Mouse (Mus musculus) adrenal gland, adult (tissue): ENCODE measurements at regions not wholly inside any gene's neighbourhood (a gene's known extent, or its start where the extent isn't known, plus 50 kb on each side); places are given as distances from the start of the nearest gene placed in this dataset.

ENCODE experiments used
- DNase-seq, 2 experiments: peaks; one replicate each; pipeline ENCODE4 v3.0.0; 2022 to 2023; ENCODE audit warnings: low spot score in 1 of 2; ENCODE audit not compliant: inconsistent age in 2 of 2

DNA sequence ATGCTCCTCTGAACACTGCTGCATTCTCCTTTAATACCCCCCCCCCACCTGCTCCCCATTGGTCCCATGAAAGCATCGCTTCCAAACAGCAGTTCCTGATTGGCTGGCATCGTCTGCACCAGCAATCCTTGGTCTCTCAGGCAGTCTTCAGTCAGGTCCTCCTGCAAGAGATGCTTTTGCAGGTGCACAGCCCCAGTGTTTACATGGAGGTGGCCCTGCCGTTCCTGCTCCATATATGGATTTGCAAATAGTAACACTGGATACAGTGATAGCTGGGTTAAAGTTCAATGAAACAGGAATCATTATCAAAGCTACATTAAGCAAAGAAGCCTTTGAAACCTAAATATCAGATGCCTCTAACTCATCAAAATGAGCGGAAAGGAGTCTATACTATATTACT, 170.1 kb upstream of the Fat1 start:
- DNase-seq = no peak

DNA sequence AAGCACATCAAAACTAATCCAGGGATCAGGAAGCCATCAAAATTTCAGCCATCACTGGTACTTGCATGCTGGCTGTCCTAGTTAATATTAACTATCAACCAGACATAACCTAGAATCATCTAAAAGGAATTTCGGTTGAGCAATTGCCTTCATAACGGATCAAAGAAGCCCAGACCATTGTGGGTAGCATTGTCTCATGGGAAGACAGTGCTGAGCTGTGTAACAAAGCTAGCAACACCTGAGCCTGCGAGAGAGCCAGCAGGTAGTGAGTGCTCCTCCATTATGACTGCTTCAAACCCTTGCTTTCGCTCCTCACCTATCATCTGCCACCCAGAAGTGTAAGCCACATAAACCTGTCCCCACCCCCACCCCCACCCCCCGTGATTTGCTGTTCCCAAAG, 169.6 kb upstream of the Fat1 start:
- DNase-seq = no peak

DNA sequence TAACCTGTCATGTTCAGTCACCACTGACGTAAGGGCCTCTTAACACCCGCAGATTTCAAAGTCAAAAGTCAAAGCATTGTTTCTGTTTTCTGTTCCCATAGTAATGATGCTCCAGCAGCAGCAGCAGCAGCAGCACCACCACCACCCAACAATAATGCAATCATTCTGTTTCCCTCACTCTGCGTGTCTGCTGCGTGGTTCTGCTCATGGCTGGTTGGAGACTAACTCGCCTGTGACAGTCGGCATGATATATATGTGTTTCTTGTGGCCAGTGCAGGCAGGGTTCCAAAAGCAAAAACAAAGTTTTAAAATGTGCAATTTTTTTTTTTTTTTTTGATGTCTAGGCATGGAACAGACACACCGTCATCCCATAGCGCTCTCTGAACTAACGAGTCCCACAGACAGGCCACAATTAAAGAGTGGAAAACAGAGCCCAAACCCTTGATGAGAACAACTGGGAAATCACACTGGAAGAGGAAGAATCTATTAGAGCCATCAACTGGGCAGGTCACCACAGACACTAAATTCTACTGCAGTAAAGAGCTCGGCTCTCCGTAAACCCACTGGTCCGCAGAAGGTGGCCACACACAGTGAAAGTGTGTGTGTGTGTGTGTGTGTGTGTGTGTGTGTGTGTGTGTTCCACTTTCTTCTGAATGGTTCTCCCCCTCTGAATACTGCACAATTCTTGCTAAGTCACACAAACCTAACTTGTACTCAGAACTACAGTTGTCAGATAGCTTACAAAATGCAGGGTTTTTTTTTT, 169.0 kb upstream of the Fat1 start:
- DNase-seq = peak in 1 of 2 experiments; percentile 43

DNA sequence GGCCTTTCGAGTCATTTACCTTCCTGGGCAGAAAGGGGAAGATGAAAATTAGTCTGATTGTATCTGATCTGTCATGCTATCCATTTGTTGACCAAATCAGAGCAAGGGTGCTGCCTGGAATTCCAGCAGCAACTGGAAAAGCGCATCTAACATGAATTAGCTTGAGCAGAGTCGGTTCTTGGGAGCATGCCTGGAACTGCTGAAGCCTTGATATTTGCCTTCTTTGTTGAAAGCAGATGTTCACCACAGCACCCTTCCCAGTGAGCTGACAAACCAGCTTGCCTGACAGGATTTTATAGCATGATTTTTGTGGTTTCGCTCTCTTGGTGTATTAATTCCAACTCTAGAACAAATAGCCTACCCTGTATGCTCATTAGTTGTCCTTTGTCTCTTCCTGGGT, 168.0 kb upstream of the Fat1 start:
- peak in 1 of 2 experiments; percentile 27 for DNase-seq

DNA sequence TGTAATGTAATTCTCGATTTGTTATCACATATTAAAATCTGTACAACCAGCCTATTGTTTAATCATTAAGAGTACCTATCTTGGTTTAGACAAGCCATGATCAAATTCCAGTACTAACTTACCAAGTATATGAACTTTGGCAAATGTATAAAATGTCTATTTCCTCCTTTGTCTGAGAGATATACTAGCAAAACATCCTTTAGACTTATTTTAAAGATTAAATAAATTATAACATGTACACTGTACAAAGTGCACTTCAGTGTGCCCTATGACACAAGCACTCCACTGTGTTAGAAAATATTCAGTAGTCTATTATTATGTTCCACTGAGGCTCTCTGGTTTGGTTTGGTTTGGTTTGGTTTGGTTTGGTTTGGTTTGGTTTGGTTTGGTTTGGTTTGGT, 156.0 kb upstream of the Fat1 start:
- DNase-seq = no peak

DNA sequence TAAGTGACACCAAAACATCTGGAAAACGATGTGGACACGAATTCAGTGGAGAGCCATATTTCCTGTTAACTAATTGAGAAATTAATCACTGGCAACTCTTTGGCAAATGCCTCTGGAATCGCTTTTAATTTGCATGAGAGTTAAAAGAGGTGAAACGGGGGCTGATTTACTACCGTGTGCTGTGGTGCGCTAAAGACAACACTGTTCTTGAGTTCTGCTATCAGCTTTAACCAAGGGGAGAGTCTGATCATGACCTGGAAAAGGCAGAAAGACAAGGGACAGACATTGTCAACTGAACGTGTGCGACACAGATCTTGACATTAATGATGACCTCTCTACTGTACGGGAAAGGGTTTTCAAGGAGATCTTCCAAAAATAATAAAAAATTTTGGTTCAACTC, 152.8 kb upstream of the Fat1 start:
- no peak for DNase-seq

DNA sequence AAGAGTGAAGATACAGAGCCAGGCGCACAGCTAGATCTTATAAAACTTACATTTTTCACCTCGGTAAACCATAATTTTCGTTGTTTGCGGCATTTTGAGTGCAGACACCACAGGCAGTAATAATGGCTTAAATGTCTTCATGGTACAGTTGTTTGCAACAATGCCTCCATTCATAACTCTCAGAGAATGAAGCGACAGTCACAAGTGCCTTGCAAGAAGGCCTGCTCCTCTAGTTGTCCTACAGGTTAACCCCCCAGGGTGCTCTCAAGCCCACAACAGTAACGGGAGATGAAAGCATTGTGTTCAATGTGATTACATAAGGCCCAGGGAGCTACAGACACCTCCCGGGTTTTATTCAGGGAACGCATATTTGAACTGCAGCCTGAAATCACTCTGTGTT, 150.1 kb upstream of the Fat1 start:
- DNase-seq = no peak

DNA sequence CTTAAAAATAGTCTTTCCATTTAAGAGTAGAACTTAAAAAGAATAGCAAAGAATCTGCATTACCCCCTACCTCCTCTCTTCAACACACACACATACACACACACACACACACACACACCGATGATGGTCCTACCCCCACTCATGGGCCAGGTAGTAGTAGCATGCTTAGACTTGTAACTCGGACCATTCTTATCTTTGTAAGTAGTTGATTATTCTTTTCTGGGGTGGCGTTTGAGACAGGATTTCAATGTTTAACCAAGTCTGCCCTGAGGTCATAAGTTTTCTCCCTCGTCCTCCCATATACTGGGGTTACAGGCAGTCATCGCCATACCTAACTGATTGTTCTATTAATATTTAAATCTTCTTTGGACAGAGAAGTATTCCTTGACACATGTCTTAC, 148.5 kb upstream of the Fat1 start:
- no peak for DNase-seq

DNA sequence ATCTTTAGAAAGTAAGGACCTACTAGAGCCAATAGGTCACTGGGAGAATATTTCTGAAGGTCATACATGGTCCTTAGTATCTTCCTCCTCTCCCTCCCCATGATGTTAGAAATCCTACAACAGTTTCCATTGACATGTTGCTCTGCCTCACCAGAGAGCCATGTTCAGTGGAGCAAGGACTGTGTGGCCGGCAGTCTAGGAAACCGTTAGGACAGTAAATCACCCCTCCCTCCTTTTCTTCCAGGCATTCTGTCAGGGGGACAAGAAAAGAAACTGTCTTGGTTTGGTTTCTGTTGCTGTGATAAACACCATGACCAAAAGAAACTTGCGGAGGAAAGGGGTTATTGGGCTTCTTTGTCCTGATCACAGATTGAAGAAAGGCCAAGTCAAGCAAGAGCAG, 147.0 kb upstream of the Fat1 start:
- DNase-seq = no peak

DNA sequence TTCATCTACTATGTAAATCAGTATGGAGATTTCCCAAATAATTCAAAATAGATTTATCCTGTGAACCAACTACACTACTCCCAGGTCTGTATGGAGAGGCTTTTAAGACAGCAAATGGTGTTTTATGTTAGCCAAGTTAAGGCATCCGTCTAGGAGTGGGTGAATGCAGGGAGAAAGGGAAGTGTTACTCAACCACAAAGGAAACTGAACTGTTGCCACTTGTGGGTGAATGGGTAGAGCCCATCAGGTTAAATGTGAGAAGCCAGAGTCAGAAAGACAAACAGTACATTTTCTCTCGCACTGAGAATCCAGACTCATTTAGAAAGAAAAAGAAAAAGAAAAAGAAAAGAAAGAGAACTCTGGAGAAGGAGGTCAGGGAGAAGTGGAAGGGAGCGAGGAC, 135.7 kb upstream of the Fat1 start:
- no peak for DNase-seq

DNA sequence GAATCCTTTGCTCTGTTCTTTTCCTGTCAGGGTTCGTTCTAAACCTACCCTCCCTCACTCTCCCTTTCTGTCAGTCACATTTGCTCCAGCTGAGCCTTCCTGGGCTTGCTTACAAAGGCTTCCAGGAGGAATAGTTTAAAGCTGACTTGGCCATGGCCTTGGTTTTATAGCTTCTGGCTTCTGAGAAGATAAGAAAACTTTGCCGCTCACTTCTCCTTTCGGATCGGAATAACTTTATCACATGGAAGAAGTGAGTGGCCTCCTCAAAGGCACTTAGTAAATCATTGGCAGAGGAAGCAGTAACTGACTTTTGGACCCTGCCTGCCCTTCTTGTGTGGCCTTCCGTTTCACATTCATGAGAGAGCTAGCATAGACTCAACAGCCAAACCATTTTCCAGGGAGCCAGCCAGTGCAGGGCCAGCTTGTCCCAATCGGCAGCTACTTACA, 134.4 kb upstream of the Fat1 start:
- DNase-seq = peak; percentile 53 to 80

DNA sequence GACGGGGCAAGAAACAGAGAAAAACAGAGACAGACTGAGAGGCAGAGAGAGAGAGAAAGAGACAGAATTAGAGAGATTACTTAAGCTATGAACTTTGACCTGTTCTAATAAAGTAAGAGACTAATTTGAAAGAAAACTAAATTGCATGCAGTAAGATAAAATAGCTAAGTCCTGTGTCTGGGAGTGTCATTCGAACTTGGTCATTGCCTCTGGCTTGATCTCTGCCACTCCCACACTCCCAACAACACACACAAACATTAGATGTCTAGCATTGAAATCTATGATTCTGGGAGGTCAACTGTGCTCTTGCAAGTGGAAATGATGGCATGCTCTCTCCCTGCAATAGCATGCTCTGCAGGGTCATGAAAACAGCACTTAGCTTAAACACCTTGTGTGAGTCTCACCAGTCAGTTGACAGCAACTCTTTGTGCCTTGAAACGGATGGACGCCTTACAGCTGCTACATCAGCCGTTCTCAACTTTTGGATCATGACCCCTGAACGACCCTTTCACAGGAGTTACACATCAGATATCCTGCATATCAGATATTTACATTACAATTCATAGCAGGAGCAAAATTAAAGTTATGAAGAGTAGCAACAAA, 133.5 kb upstream of the Fat1 start:
- peak in 1 of 2 experiments; percentile 26 for DNase-seq

DNA sequence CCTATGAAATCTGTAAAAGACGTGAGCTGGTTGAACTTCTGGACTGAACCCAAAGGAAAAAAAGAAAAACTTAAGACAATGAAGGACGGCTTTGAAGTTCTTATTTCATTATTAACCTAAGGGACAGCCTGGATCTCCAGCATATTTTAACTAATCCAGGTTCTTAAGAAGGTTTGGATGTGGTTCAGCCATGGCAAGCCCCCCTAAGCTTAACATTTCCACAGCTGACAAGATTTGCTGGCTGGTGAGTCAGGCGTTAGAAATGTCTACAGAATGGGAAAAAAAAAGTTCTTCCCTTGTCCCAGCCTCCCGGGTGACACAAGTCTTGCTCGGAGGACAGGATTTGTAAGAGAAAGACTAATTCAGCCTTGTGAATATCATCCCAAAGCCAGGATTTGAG, 132.9 kb upstream of the Fat1 start:
- DNase-seq = peak; percentile 33 to 61

DNA sequence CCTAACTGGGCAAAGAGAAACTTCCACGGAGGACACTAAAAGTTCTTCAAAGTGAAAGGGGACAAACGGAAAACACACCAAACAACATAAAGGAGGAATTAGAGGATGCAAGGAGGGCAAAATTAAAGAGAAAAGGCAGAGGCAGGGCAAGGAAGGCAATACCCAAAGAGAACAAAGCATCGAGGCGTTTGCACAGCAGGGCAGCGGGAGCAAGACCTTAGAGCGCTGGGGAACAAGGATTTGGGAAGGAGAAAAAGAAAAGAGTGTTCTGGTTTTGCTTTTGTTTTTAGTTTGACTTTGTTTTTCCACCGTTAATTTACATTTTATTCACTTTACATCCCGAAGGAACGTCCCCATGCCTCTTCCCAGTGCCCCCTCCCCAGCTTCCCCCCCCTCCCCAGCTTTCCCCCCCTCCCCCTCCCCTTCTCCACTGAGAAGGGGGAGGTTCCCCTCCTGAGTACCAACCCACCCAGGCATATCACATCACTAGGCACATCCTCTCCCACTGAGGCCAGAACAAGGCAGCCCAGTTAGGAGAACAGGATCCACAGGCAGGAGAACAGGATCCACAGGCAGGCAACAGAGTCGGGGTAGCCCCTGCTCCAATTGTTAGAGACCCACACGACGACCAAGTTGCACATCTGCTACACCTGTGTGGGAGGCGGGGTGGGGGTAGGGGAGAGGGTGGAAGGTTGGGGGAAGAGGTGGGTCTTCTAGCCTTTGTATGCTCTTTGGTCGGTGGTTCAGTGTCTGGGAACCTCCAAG, 130.7 kb upstream of the Fat1 start:
- no peak for DNase-seq

DNA sequence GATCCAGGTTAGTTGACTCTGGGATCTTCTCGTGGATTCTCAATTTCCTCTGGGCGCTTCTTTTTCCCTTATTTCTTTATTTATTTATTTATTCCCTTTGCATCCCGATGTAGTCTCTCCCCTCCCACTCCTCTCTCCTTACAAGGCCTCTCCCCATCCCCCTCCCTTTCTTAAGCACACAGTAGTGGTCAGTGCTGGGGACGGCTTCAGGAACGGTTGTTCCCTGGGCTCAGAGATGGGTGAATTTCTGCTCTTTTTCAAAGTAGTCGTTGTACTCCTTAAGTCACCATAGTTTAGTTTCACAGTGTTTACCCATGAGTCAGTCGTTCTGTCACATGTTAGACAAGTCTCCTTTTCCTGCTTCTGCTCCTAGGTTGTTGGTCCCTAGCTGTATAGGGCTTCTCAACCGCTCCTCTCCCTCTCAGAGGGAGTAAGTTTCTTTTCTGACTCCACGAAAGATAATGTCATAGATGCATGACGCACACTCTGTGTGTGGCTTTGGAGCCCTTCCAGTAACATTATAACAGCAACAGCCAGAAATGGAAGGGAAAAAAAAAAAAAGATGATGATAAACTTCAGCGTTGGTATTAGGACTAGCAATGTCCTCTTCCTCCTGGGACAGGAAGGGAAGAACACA, 129.9 kb upstream of the Fat1 start:
- peak; percentile 41 to 69 for DNase-seq

DNA sequence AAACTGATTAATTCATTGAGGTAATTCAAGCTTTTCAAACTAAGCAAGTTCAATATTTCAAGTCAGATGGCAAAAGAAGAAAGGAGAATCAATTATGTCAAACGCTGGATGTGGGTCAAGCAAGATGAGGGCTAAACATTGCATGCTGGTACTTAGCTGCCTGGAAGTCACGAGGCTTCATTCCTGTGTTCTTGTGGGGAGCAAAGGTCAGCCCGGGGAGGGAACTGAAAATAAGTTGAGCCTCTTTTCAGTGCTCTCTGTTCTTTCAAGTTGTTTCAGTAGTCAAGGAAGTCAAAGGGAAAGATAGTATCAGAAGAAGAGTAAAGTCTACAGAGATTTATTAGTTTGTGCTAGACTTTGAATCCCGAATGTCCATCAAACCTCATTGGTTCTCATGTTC, 122.9 kb upstream of the Fat1 start:
- DNase-seq = no peak

DNA sequence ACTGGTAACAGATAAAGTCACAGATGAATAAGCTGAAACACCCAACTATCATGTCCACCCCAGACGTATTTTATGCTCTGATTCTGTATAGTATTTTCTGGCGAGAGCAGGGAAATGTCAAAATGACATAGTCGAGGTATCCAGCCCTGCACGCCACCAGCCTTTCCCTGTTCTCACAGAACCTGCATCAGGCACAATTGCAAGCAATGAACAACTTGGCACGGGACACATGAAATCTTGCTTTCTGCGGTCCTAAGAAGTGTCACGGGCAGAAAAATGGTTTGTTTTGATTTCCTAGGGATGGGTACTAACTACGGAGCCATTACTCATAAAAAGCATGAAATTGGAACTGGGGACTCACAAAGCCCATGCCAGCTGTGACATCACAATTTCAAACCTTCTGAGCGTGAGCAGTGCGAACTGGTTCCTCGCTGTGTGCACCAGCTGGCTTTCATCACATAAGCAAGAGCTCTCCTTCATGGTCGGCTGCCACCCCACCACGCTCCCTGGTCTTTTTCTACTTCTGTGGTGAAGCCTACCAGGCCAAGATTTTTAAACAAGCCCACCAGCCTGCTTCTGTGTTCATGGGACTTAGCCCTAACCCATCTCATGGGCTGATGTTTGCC, 117.6 kb upstream of the Fat1 start:
- DNase-seq = no peak

DNA sequence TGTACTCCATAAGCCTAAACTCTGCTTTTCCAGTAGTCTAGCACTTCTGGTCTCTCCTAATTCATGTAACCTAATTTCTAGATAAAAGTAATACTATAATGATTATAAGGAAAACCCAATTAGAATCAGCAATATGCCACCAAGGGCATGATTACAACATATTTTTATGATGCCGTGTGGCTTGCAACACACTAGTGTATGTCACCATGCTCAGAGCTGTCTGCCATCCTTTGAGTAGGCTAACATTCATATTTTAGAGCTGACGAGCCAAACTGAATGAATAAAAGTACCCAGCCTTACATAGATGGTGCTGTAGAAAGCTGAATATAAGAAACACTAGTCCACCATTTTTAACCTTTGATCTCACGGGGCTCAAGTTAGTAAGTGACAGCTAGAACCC, 116.0 kb upstream of the Fat1 start:
- no peak for DNase-seq

DNA sequence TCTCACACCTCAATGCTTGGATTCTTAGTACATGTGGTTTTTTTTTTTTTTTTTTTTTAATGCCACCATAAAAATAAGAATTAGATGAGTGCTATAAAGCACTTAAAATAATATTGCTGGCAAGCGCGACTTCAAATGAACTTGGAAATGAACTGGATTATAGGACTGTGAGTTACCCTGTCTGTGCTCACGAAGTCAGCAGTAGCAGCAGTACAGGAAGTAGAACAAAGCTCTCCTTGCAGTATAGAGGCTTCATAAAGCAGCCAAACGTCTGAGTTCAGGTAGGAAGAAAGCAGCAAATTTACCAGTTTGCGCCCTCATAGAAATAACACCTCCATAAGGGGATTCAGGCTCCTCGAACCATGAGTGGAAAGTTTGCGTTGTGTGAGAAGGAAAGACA, 115.6 kb upstream of the Fat1 start:
- no peak for DNase-seq

DNA sequence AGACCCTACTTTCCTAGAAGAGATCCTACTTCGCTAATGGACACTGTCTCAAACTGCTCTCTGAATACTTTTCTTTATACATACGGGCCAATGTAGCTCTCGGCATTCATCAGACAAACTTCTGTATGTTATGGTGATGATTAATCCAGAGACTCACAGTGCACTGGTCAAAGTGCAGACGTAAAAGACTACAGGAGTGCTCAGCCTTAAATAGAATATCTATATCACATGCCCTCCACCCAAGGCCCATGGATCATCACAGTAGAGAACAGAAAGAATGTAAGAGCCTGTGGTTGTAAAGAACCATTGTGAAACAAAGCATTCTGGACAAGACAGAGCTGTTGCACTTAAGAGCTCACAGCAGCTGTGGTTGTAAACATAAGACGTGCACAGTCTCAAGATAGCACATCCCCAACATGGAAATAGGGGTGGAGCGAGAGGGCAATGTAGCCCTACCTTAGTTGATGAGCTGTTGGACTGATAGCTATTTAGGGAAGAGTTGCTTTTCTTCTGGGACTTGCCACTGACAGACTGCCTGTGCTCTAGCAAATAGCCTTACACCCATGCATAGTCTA, 110.0 kb upstream of the Fat1 start:
- no peak for DNase-seq

DNA sequence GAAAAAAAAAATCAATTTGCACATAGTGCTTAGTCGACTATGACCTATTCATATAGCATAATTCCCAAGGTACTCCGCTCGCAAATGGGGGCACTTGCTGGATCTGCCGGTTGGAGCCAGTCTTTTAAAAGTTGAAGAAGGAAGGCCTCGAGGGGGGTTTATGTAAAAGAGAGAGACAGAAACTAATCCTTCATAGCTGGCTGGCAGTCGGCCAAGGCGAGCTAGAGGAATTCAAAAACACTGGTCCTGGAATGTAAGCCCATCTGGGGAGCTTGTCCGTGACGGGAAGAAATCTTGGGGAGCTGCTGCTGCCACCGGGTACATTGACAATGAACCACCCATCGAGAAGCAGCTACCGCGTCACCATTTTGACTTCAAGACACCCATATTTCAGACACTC, 108.3 kb upstream of the Fat1 start:
- peak; percentile 46 to 80 for DNase-seq
